Mouse (Mus musculus): ENCODE measurements around the gene Txndc17. TPM values are rescaled to one million over a fixed set of nuclear protein-coding genes. Genes with fewer than 3 reads are reported as not detected.

Gene Txndc17
- polyA plus RNA-seq, 1 experiment from 2014 or later, result 259 TPM

Other genes starting within 250 kb of the Txndc17 start
- 0.51 and 0.59 TPM in 2 replicates for gene Aipl1, start 170.0 kb upstream of the Txndc17 start, polyA plus RNA-seq (2015; fragmentation: Nextera tagmentation; extraction: Ambion mirVana)
- 102 and 128 TPM in 2 replicates for gene Pimreg, start 165.5 kb upstream of the Txndc17 start, polyA plus RNA-seq (2015; fragmentation: Nextera tagmentation; extraction: Ambion mirVana)
- 0.62 and 1.2 TPM in 2 replicates for gene Pitpnm3, start 71.8 kb upstream of the Txndc17 start, polyA plus RNA-seq (2015; fragmentation: Nextera tagmentation; extraction: Ambion mirVana)
- gene Gm43951, start 707 bp upstream of the Txndc17 start, polyA plus RNA-seq (2015; fragmentation: Nextera tagmentation; extraction: Ambion mirVana), result 0.52 and 0.84 TPM in 2 replicates
- gene 4933427D14Rik, start 88 bp upstream of the Txndc17 start, polyA plus RNA-seq (2015; fragmentation: Nextera tagmentation; extraction: Ambion mirVana), result 20.6 and 24.1 TPM in 2 replicates
- 50.3 and 55.3 TPM in 2 replicates for gene Med31, start 8.0 kb downstream of the Txndc17 start, polyA plus RNA-seq (2015; fragmentation: Nextera tagmentation; extraction: Ambion mirVana)
- gene Slc13a5, start 59.7 kb downstream of the Txndc17 start, polyA plus RNA-seq (2015; fragmentation: Nextera tagmentation; extraction: Ambion mirVana), result 1.6 and 4.7 TPM in 2 replicates
- gene Xaf1, start 94.1 kb downstream of the Txndc17 start, polyA plus RNA-seq (2015; fragmentation: Nextera tagmentation; extraction: Ambion mirVana), result 2.2 and 2.3 TPM in 2 replicates
- not detected in 2 replicates for gene Fbxo39, start 106.9 kb downstream of the Txndc17 start, polyA plus RNA-seq (2015; fragmentation: Nextera tagmentation; extraction: Ambion mirVana)
- gene Tekt1, start 154.9 kb downstream of the Txndc17 start, polyA plus RNA-seq (2015; fragmentation: Nextera tagmentation; extraction: Ambion mirVana), result 3.1 and 5.0 TPM in 2 replicates
- 25.1 and 26.7 TPM in 2 replicates for gene Smtnl2, start 204.2 kb downstream of the Txndc17 start, polyA plus RNA-seq (2015; fragmentation: Nextera tagmentation; extraction: Ambion mirVana)
- 1.1 and 1.3 TPM in 2 replicates for gene Ggt6, start 228.0 kb downstream of the Txndc17 start, polyA plus RNA-seq (2015; fragmentation: Nextera tagmentation; extraction: Ambion mirVana)
- 162 and 174 TPM in 2 replicates for gene Mybbp1a, start 233.8 kb downstream of the Txndc17 start, polyA plus RNA-seq (2015; fragmentation: Nextera tagmentation; extraction: Ambion mirVana)

Data from embryonic facial prominence, embryonic 13.5 days (tissue).